Mouse (Mus musculus) lung, postnatal 0 days (tissue): ENCODE data around the gene Morc1. TPM values are rescaled to one million over a fixed set of nuclear protein-coding genes. Genes with fewer than 3 reads are reported as not detected.

Experiments
- ATAC-seq: fragments of 200-750 bp; cut with Nextera tagmentation; 2 replicates; pipeline ENCODE4 v1.8.0; 2017; ENCODE audit warnings: moderate library complexity
- DNase-seq: peaks from one replicate; pipeline ENCODE4 v3.0.0-alpha.2; 2016; ENCODE audit warnings: low spot score
- H3K27ac ChIP-seq: fragments of 300-500 bp; sonication (generic); 2 replicates; pipeline ENCODE4 v1.5.1; 2014; ENCODE audit warnings: antibody characterized with exemption, mild to moderate bottlenecking, low read length, mixed read lengths
- H3K27me3 ChIP-seq: fragments of 300-500 bp; sonication (generic); replicated peaks from 2 replicates; pipeline ENCODE4 v1.6.1; 2014; ENCODE audit warnings: low read length, mixed read lengths; ENCODE audit not compliant: insufficient read depth
- H3K36me3 ChIP-seq: fragments of 300-500 bp; sonication (generic); 2 replicates; pipeline ENCODE4 v1.6.1; 2014; ENCODE audit warnings: low read length, mixed read lengths; ENCODE audit not compliant: insufficient read depth
- H3K4me1 ChIP-seq: fragments of 300-500 bp; sonication (generic); 2 replicates; pipeline ENCODE4 v1.6.1; 2014; ENCODE audit warnings: antibody characterized with exemption, low read depth, low read length, mixed read lengths; ENCODE audit not compliant: insufficient read depth
- H3K4me2 ChIP-seq: fragments of 300-500 bp; sonication (generic); replicated peaks from 2 replicates; pipeline ENCODE4 v1.6.1; 2014; ENCODE audit warnings: low read depth, mild to moderate bottlenecking, low read length, moderate library complexity, mixed read lengths
- H3K4me3 ChIP-seq: fragments of 300-500 bp; sonication (generic); 2 replicates; pipeline ENCODE4 v1.5.1; 2014; ENCODE audit warnings: low read depth, low read length
- H3K9ac ChIP-seq: fragments of 300-500 bp; sonication (generic); replicated peaks from 2 replicates; pipeline ENCODE4 v1.6.1; 2014; ENCODE audit warnings: low read depth, mild to moderate bottlenecking
- H3K9me3 ChIP-seq: fragments of 300-500 bp; sonication (generic); 2 replicates; pipeline ENCODE4 v1.6.1; 2016; ENCODE audit warnings: low read length, mixed read lengths
- CTCF ChIP-seq: IDR thresholded peaks from 2 replicates; pipeline ENCODE4 v1.5.1; 2016; ENCODE audit warnings: antibody characterized with exemption, mild to moderate bottlenecking
- EP300 ChIP-seq: IDR thresholded peaks from 2 replicates; pipeline ENCODE4 v1.6.1; 2016; ENCODE audit warnings: antibody characterized with exemption, mild to moderate bottlenecking, control low read depth
- WGBS: fragments of 180-500 bp; shearing (Covaris S2); extraction: QIAGEN DNeasy Blood & Tissue Kit; methylation state at CpG from one replicate; pipeline ENCODE4 v1.1.7; 2014; 5-methylcytosine and 5-hydroxymethylcytosine counted together
- polyA plus RNA-seq: library from polyadenylated mRNA; unstranded; fragments of >200 nt; fragmentation: Nextera tagmentation; extraction: Ambion mirVana; gene quantifications from 2 replicates; pipeline ENCODE4 v1.2.1, GENCODE M21; 2015

The Morc1 gene
- polyA plus RNA-seq, 1 experiment from 2014 or later, result 0.91 TPM

DNA sequence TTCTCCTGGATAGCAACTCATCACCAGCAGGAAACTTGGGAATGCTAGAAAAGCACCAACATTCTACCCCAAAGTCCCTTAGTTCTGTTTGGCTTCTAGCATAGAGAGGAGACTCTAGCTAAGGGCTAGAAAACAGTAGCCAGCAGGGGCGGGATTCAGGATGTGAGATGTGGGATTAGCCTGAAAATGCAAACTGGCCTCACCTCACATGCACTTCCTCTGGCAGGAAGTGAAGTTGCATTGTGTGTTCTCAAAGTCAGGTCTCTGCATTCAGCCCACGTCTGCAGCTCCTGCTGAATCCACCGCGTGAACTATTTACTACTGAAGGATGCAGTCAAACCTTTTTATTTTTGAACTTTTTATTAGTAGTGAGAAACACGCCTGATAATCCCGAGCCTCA lies 154.3 kb downstream of the Morc1 start:
- Histone ChIP-seq H3K27me3 (no peaks in the 10 kb centered on the region), H3K9me3 (no peaks in the 10 kb centered on the region), H3K4me1 (no peaks in the 10 kb centered on the region), H3K36me3 (no peaks in the 10 kb centered on the region), H3K4me2 (no peak overlapping the region), H3K4me3 (no peak overlapping the region), H3K27ac (no peak overlapping the region), H3K9ac (no peak overlapping the region)
- TF ChIP-seq CTCF, result peak; percentile 19; the same call in 1 of the 2 replicates
- TF ChIP-seq EP300, result no peak
- whole genome bisulfite sequencing, result 52% methylated on average over 6 of the region's 6 CpGs
- ATAC-seq, result no peak
- no peak for DNase-seq

DNA sequence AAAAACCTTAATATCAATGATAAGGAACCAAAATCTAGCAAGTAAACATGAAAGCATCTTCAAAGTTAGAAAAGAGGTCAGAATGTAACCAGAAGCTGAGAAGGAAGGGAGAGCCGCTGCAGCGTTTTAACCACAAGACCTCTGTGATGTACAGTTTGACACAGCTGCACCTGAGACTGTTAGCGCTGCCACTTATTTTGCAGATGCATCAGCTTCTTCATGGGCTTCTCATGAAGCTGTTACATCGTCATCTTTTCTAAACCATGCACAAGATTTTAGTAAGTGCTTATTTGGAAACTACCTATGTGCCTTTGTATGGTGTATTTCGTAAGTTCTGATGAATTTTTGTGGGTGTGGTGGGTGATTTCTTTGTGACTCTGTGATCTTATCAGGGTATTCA lies 163.4 kb downstream of the Morc1 start:
- no peaks in the 10 kb centered on the region for H3K36me3 ChIP-seq
- no peak overlapping the region for H3K27ac ChIP-seq
- 89% methylated on average over 5 of the region's 5 CpGs for WGBS
- no peak overlapping the region for H3K4me2 ChIP-seq
- H3K4me3 ChIP-seq, result no peak overlapping the region
- no peaks in the 10 kb centered on the region for H3K9me3 ChIP-seq
- DNase-seq, result no peak
- H3K27me3 ChIP-seq, result no peaks in the 10 kb centered on the region
- TF ChIP-seq EP300, result no peak
- TF ChIP-seq CTCF, result no peak
- no peaks in the 10 kb centered on the region for H3K4me1 ChIP-seq
- H3K9ac ChIP-seq, result no peak overlapping the region
- ATAC-seq, result no peak

DNA sequence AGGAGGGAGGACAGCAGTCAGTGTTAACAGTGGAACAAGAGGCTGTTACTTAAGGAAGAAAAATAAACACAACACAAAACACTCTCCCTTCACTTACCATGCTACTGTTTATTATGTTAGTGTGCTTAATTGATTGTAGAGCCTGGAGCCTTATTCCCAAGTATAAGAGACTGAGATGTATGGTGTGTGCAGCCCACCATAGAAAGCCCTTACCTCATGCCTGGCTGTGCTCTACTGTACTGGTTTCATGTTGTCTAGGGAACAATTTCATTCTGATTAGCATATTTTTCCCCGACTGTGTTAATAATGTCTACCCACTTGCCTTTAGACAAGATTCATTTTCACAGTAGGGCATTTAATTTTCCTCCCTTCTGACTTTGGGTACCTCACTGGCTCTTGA lies 164.2 kb downstream of the Morc1 start:
- H3K27ac ChIP-seq, result no peak overlapping the region
- DNase-seq, result no peak
- H3K4me1 ChIP-seq, result no peaks in the 10 kb centered on the region
- no peaks in the 10 kb centered on the region for H3K9me3 ChIP-seq
- ATAC-seq, result no peak
- no peaks in the 10 kb centered on the region for H3K36me3 ChIP-seq
- WGBS, result 86% methylated on average over 1 of the region's 1 CpGs
- H3K27me3 ChIP-seq, result no peaks in the 10 kb centered on the region
- no peak overlapping the region for H3K9ac ChIP-seq
- TF ChIP-seq EP300, result no peak
- TF ChIP-seq CTCF, result no peak
- H3K4me2 ChIP-seq, result no peak overlapping the region
- no peak overlapping the region for H3K4me3 ChIP-seq

DNA sequence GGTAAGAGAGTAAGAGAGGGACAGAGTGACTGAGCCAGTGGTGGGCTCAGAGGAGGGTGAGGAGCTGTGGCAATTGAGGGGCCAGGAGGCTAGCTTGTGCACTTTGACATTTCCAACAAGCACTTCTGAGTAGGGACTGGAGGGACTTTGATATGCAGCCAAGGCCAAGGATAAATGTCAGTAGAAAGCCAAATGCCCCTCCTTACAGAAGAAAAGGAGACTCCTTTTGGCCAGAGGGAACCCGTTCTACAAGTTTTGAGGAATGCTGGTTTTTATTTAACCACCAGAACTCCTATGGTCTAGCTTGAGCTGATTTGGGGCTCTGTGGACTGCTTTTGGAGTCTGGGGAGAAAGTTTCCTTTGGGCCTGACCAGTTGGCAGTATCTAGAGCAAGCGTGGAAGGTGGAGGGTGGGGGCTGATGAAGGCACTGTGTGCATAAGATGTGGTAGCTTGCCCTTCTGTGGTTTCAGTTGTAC lies 172.7 kb downstream of the Morc1 start:
- DNase-seq, result peak; percentile 68
- H3K4me1 ChIP-seq, result no peaks in the 10 kb centered on the region
- H3K36me3 ChIP-seq, result no peaks in the 10 kb centered on the region
- H3K4me3 ChIP-seq, result no peak overlapping the region
- no peak overlapping the region; the same call in 1 of the 2 replicates for H3K27ac ChIP-seq
- no peak overlapping the region for H3K9ac ChIP-seq
- peak; percentile 65 for ATAC-seq
- H3K9me3 ChIP-seq, result no peaks in the 10 kb centered on the region
- 55% methylated on average over 2 of the region's 2 CpGs for WGBS
- no peaks in the 10 kb centered on the region for H3K27me3 ChIP-seq
- no peak for TF ChIP-seq EP300
- no peak for TF ChIP-seq CTCF
- H3K4me2 ChIP-seq, result no peak overlapping the region

DNA sequence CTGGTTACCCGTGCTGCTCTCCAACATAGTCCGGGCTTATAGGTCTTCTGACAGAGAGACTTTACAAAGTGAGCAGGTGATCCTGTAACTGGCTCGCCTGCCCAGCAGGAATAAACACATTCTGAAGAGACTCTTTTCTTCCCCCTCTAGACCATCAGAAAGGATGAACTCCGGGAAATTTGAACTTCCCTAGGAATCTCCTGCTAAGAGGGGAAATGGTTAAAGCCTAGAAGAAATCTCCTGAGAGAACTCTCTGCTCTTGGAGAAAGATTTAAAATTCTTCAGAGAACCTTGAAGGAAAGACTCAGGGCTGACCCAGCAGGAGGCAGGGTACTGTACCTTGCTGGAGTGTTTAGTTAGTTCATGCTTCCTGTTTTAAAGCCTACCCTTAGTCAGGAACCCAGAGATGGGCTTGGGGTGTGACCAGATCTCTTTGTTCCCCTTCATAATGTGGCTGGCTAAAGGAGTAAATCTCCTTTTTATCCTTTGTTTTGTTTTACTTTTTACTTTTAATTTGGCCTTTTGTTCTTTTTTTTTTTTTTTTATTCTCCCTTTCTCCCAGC lies 175.5 kb downstream of the Morc1 start:
- TF ChIP-seq CTCF (no peak), EP300 (no peak)
- Histone ChIP-seq H3K27me3 (no peaks in the 10 kb centered on the region), H3K4me3 (no peak overlapping the region), H3K4me1 (no peaks in the 10 kb centered on the region), H3K9ac (no peak overlapping the region), H3K4me2 (no peak overlapping the region), H3K36me3 (no peaks in the 10 kb centered on the region), H3K27ac (no peak overlapping the region), H3K9me3 (no peaks in the 10 kb centered on the region)
- DNase-seq (no peak), ATAC-seq (no peak)
- WGBS, result 47% methylated on average over 4 of the region's 4 CpGs

DNA sequence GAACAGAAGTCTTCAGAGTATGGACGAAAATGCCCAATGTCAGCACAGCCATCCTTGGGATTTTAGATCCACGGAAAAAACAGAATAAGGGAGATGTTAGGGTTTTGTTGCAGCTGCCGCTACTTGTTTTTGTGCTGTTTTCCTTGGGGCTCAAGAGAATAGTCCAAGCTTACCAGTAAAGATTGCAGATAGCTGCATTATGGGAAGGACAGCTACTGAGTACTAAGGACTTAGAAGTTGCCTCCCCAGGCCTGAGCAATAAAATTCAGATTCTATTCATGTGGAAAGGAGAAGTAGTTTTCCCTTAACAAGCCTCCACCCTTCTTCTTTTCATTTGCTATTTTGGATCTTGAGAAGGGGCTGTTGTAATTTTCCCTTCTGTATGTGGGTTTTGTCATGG lies 177.2 kb downstream of the Morc1 start:
- H3K9me3 ChIP-seq, result no peaks in the 10 kb centered on the region
- WGBS, result 84% methylated on average over 3 of the region's 3 CpGs
- H3K36me3 ChIP-seq, result no peaks in the 10 kb centered on the region
- DNase-seq (no peak), ATAC-seq (no peak)
- no peak overlapping the region for H3K4me3 ChIP-seq
- TF ChIP-seq EP300, result no peak
- TF ChIP-seq CTCF, result no peak
- no peak overlapping the region for H3K9ac ChIP-seq
- no peaks in the 10 kb centered on the region for H3K27me3 ChIP-seq
- H3K4me1 ChIP-seq, result no peaks in the 10 kb centered on the region
- H3K4me2 ChIP-seq, result no peak overlapping the region
- no peak overlapping the region for H3K27ac ChIP-seq

DNA sequence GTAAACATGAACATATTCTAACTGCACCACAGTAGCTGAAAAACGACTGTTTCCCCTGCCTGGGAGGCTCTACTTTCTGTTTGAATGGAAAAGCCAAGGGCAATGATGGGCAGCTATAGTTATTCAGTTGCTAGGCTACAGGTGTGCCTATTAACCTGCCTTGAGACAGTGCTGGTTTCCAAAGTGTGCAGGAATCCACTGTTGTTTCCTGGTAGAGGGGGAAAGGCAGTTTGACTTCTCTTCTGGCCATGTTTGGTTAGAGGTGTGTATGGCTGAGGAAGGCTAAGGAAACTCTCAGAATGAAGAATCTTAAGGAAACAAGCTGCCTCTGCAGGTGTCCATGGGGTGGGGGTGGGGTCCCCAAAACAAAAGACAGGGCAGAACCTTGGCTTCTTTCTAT lies 179.8 kb downstream of the Morc1 start:
- ATAC-seq (no peak), DNase-seq (no peak)
- Histone ChIP-seq H3K27ac (no peak overlapping the region), H3K27me3 (no peaks in the 10 kb centered on the region), H3K9me3 (no peaks in the 10 kb centered on the region), H3K4me1 (no peaks in the 10 kb centered on the region), H3K4me2 (no peak overlapping the region), H3K36me3 (no peaks in the 10 kb centered on the region), H3K9ac (no peak overlapping the region), H3K4me3 (no peak overlapping the region)
- no peak for TF ChIP-seq CTCF
- WGBS, result 32% methylated on average over 1 of the region's 1 CpGs
